Mouse (Mus musculus): ENCODE results near the gene Dclre1b. TPM values are rescaled to one million over a fixed set of nuclear protein-coding genes. Genes with fewer than 3 reads are reported as not detected.
A peak's percentile ranks its signal among the peaks of the same experiment; 100 is the strongest.

Dclre1b gene
- 19.1 and 21.1 TPM in 2 replicates for polyA plus RNA-seq (2015; fragmentation: Nextera tagmentation; extraction: Ambion mirVana)

DNA sequence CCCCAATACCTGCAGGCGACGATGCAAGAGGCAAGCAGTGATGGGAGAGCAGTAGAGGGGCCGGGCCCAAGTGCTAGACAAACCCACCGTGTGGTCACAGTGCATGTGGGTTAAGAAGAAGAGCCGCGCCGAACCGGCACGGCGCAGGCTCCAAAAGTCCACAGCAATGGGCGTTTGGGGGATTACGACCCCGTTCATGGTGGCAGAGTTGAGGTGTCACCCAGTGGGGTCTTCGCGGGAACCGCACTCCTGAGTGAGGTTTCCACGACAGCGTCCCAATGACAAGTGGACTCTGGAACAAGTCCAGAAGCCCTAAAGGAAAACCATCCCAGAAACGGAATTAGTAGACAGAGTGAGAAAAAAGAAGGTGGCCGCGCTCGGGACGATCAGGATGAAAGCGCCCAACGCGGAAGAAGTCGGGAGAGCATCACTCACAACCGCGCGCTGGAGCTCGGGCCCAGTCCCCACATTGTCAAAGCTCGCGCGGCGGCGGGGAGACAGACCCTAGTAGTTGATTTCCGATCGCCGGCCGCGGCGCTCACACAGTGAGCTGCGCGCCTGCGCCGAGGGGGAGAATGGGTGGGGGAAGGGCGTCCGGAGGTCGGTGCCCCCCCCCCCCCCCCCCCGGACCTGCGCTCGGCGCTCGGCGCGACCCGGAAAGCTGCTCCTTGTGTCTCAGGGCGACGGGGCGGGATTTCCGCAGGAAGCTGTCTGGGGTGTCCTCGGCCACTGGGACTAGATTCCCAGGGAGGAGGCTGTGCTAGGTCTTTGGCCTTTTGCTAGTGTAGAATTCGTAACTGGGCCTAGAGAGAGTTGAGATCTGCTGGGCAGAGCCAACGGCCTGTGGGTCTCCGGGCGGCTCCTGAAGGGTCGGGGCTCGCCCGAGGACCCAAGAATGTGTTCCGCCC lies at the start of gene Dclre1b, which contains the start of the genes Ap4b1 and Gm43064:
Dclre1b (minus strand) TSS at position 554 of the 908 bp plus-strand sequence.
Ap4b1 (plus strand) TSS at position 630 of the 908 bp plus-strand sequence.
Gm43064 (plus strand) TSS at position 683 of the 908 bp plus-strand sequence.
- peak; percentile 98 for ATAC-seq
- under 1% methylated on average over 54 of the region's 70 CpGs for WGBS
- H3K9me3 ChIP-seq (ENCODE audit: control insufficient read depth, low read length) = no peaks in the 10 kb centered on the region
- no peaks in the 10 kb centered on the region for H3K27me3 ChIP-seq (replicated peaks; ENCODE audit: control insufficient read depth, insufficient read depth, low read length)
- peak within 1 kb of the TSS; percentile 86 for H3K9ac ChIP-seq (ENCODE audit: low read depth, low read length)
- H3K4me1 ChIP-seq (ENCODE audit: control insufficient read depth, insufficient read depth, low read length) = peaks cover 7% of the 10 kb centered on the region; the same call in 1 of the 2 replicates
- H3K27ac ChIP-seq (ENCODE audit: low read length) = peak within 1 kb of the TSS; percentile 96
- 0 out of 2 replicates have a peak, but pooled peaks cover 3% of the 10 kb centered on the region for H3K36me3 ChIP-seq (ENCODE audit: control insufficient read depth, insufficient read depth, low read length)
- peak within 1 kb of the TSS; percentile 85 for H3K4me3 ChIP-seq (ENCODE audit: low read length)
- H3K4me2 ChIP-seq (ENCODE audit: low read depth, low read length) = peak within 1 kb of the TSS; percentile 88

DNA sequence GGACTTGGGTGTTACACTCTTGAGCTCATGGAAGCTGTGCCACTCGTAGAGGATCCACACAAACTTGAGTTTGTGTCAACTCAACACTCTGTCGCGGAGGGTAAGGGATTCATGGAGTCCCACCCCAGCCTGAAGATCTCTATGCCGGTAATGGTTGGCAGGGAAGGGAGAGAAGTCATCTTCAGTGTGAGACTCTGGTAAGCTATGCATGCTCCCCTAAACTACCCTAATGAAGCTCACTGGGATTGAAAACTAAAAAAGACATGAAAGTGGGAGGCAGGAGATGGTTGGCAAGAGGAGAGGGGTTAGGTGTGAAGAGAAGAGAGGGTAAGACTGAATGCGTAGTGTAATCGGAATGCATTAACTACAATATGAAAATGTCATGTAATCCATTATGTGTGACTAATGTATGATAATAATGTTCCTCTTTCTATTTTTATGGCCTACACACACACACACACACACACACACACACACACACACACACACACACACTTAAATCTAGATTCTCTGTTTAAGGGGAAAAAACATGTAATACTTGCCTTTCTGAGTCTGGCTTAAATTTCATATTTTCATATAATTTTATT lies 48.8 kb upstream of the Dclre1b start:
- no peak overlapping the region for H3K27ac ChIP-seq (ENCODE audit: low read length)
- no peaks in the 10 kb centered on the region for H3K27me3 ChIP-seq (replicated peaks; ENCODE audit: control insufficient read depth, insufficient read depth, low read length)
- H3K4me1 ChIP-seq (ENCODE audit: control insufficient read depth, insufficient read depth, low read length) = no peaks in the 10 kb centered on the region
- no peak overlapping the region for H3K9ac ChIP-seq (ENCODE audit: low read depth, low read length)
- no peaks in the 10 kb centered on the region for H3K36me3 ChIP-seq (ENCODE audit: control insufficient read depth, insufficient read depth, low read length)
- no peaks in the 10 kb centered on the region for H3K9me3 ChIP-seq (ENCODE audit: control insufficient read depth, low read length)
- WGBS = 90% methylated on average over 6 of the region's 6 CpGs
- no peak for ATAC-seq
- H3K4me3 ChIP-seq (ENCODE audit: low read length) = no peak overlapping the region
- no peak overlapping the region for H3K4me2 ChIP-seq (ENCODE audit: low read depth, low read length)

DNA sequence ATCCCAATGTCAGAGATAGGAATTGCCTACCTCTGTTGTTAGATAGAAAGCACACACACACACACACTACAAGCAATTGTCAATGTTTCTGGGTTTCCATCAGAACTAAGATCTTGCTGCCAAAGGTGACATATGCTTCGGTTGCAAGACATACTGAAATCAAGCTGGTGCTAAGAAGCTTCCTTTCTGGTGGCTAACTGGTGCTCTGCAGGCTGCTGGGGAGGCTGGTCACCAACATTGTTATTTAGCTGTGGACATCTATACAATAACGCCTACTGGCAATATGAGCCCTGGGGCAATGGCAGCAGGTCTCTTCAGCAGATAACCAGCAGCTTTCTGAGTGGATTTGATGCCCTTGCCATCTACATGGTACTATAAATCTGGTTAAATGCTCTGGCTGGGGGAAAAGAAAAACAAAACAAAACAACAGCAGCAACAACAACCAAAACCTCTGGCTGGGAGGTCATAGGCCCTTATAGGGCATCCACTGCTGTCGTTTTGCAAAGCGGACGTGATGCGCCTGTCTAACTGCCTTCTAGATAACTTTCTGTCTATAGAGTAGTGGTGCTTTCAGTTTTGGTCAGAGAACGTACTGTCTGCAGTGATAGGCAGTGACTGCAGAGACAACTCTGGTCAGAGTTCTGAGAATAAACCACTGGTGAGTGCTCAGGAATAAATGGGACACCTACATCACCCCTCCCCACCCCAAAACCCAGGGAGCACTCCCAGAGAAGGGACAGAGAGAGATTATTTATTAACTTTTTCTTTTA lies 48.0 kb upstream of the Dclre1b start:
- H3K9ac ChIP-seq (ENCODE audit: low read depth, low read length) = no peak overlapping the region

DNA sequence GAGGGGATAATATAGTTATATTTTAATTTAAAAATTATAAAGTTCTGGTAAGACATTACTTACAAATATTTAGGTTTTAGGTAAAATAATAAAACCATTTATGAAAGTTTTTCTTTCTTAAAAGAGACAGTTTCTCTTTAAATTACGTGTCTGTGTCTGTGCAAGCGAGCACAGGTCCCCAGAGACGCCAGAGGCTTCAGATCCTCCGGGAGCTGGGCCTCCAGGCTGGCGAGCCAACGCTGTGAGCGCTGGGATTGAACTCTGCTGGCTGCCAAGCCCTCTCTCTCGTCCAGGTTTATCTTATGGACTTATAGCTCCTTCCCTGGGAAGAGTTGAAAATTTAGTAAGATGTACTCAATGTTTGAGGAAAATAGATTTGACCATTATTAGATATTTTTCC lies 44.6 kb upstream of the Dclre1b start:
- 51% methylated on average over 8 of the region's 8 CpGs for WGBS
- H3K4me1 ChIP-seq (ENCODE audit: control insufficient read depth, insufficient read depth, low read length) = no peaks in the 10 kb centered on the region
- no peaks in the 10 kb centered on the region for H3K36me3 ChIP-seq (ENCODE audit: control insufficient read depth, insufficient read depth, low read length)
- no peak overlapping the region for H3K4me2 ChIP-seq (ENCODE audit: low read depth, low read length)
- H3K4me3 ChIP-seq (ENCODE audit: low read length) = no peak overlapping the region
- no peak overlapping the region for H3K27ac ChIP-seq (ENCODE audit: low read length)
- no peak for ATAC-seq
- no peaks in the 10 kb centered on the region for H3K9me3 ChIP-seq (ENCODE audit: control insufficient read depth, low read length)
- no peak overlapping the region for H3K9ac ChIP-seq (ENCODE audit: low read depth, low read length)
- H3K27me3 ChIP-seq (replicated peaks; ENCODE audit: control insufficient read depth, insufficient read depth, low read length) = no peaks in the 10 kb centered on the region

More for the DNA sequence above, 48.0 kb upstream of the Dclre1b start:
- no peak overlapping the region for H3K27ac ChIP-seq (ENCODE audit: low read length)
- no peaks in the 10 kb centered on the region for H3K27me3 ChIP-seq (replicated peaks; ENCODE audit: control insufficient read depth, insufficient read depth, low read length)
- 88% methylated on average over 7 of the region's 7 CpGs for WGBS
- no peak for ATAC-seq
- no peaks in the 10 kb centered on the region for H3K36me3 ChIP-seq (ENCODE audit: control insufficient read depth, insufficient read depth, low read length)
- no peaks in the 10 kb centered on the region for H3K4me1 ChIP-seq (ENCODE audit: control insufficient read depth, insufficient read depth, low read length)
- no peak overlapping the region for H3K4me3 ChIP-seq (ENCODE audit: low read length)
- H3K9me3 ChIP-seq (ENCODE audit: control insufficient read depth, low read length) = no peaks in the 10 kb centered on the region
- no peak overlapping the region for H3K4me2 ChIP-seq (ENCODE audit: low read depth, low read length)

DNA sequence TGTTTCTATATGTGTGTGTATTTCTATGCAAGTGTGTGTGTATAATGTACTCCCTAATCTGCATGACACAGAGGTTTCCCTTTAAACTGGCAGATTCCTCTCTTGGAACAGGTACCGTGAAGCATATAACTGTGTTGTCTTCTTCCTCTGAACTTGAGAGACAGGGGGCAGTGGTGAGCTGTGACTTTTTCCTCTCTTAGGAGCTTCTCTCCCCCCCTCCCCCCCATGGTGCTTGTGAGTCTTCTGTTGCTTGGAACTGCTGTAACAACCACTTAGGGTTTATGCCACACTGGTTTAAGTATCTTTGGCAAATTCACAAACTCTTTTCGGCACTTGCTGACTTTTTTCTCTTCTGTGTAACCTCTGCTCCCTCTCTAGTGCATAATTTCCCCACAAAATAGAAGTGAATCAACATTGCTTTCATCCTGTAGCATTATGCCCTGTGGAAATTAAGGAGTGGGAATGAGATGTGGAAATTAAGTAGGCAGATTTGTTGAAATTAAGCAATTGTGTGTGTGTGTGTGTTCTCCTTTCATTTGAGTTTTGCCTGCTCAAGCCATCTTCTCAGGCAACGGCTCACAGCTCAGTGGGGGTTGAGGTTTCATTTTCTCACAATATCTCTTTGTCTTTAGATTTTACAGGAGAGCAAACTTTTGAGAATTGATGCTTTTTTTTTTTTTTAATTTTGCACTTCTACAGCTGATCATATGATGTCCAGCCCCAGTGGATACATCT lies 43.5 kb upstream of the Dclre1b start:
- no peak overlapping the region for H3K4me2 ChIP-seq (ENCODE audit: low read depth, low read length)
- no peak overlapping the region for H3K27ac ChIP-seq (ENCODE audit: low read length)
- H3K36me3 ChIP-seq (ENCODE audit: control insufficient read depth, insufficient read depth, low read length) = no peaks in the 10 kb centered on the region
- no peaks in the 10 kb centered on the region for H3K4me1 ChIP-seq (ENCODE audit: control insufficient read depth, insufficient read depth, low read length)
- WGBS = 65% methylated on average over 3 of the region's 3 CpGs
- no peak overlapping the region for H3K9ac ChIP-seq (ENCODE audit: low read depth, low read length)
- no peaks in the 10 kb centered on the region for H3K9me3 ChIP-seq (ENCODE audit: control insufficient read depth, low read length)
- no peak overlapping the region for H3K4me3 ChIP-seq (ENCODE audit: low read length)
- no peaks in the 10 kb centered on the region for H3K27me3 ChIP-seq (replicated peaks; ENCODE audit: control insufficient read depth, insufficient read depth, low read length)
- no peak for ATAC-seq

DNA sequence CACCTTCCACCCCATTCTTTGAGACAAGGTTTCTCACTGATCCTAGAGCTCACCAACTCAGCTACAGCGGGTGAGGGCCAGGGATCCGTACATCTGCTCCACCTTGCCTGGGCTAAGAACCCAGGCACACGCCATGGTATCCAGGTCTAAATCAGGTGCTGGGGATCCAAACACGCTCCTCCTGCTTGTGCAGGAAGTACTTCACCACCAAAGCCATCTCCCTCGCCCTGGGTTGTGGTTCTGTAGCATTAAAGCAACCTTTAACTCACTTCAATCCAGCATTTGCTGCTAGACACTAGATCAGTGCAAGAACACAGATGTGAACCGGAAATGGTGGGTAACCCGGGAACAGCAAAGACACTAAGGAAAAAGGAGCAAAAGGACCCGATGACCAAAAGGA lies 42.6 kb upstream of the Dclre1b start:
- no peak overlapping the region for H3K9ac ChIP-seq (ENCODE audit: low read depth, low read length)
- H3K9me3 ChIP-seq (ENCODE audit: control insufficient read depth, low read length) = no peaks in the 10 kb centered on the region
- no peaks in the 10 kb centered on the region for H3K36me3 ChIP-seq (ENCODE audit: control insufficient read depth, insufficient read depth, low read length)
- H3K4me1 ChIP-seq (ENCODE audit: control insufficient read depth, insufficient read depth, low read length) = no peaks in the 10 kb centered on the region
- H3K27me3 ChIP-seq (replicated peaks; ENCODE audit: control insufficient read depth, insufficient read depth, low read length) = no peaks in the 10 kb centered on the region
- no peak for ATAC-seq
- 92% methylated on average over 8 of the region's 8 CpGs for WGBS
- no peak overlapping the region for H3K4me2 ChIP-seq (ENCODE audit: low read depth, low read length)
- no peak overlapping the region for H3K27ac ChIP-seq (ENCODE audit: low read length)
- no peak overlapping the region for H3K4me3 ChIP-seq (ENCODE audit: low read length)

DNA sequence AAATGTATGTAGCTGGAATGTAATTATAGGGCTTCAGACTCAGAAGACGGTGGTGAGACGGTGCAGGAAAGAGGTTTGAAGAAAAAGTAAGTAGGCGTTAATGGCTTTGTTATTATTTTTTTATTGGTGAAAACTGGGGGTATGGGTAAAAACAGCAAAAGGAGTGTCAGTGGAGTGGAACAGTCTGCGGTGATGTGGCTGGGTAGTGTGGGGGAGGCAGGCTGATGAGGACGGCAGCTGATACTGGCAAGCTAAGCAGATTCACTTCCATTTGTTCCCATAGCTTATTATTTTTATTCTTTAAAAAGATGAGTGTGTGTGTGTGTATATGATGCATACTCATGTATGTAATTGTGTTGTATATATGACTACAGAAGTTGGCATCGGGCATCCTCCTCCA lies 42.2 kb upstream of the Dclre1b start:
- H3K27me3 ChIP-seq (replicated peaks; ENCODE audit: control insufficient read depth, insufficient read depth, low read length) = no peaks in the 10 kb centered on the region
- H3K9ac ChIP-seq (ENCODE audit: low read depth, low read length) = no peak overlapping the region
- H3K4me3 ChIP-seq (ENCODE audit: low read length) = no peak overlapping the region
- H3K4me2 ChIP-seq (ENCODE audit: low read depth, low read length) = no peak overlapping the region
- no peaks in the 10 kb centered on the region for H3K4me1 ChIP-seq (ENCODE audit: control insufficient read depth, insufficient read depth, low read length)
- ATAC-seq = no peak
- WGBS = 90% methylated on average over 6 of the region's 6 CpGs
- no peaks in the 10 kb centered on the region for H3K36me3 ChIP-seq (ENCODE audit: control insufficient read depth, insufficient read depth, low read length)
- H3K9me3 ChIP-seq (ENCODE audit: control insufficient read depth, low read length) = no peaks in the 10 kb centered on the region
- H3K27ac ChIP-seq (ENCODE audit: low read length) = no peak overlapping the region

DNA sequence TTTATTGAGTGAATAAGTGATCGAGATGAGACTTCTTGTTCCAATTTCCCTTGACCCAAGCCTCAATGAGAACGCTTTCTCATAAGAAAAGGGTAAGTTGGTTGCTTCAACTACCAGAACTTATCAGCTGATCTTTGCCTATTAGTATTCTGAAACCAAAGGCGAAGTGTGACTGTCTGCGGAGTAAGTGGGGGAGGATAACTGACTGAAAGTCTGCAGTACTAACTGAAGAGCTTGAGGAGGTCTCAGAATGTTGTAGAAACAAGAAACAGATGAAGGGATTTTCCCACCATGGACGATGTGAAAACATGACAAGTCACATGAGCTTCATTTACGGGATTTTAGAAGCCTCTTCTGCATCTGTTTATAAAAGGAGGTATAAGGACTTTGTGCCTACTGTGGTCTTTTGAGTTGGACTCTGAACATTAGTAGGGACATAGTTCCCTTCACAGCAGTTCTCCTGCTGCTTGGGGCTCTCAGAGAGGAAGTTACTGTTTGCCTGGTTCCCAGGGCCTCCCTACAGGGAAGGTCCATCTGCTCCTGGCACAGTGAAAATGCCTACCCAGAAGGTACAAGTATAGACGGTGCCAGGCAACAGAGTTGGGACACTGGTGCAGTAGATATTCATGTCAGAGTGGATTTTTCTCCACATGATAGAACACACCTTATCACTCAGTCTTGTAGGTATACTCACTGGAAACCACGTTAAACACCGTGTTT lies 41.6 kb upstream of the Dclre1b start:
- H3K4me1 ChIP-seq (ENCODE audit: control insufficient read depth, insufficient read depth, low read length) = no peaks in the 10 kb centered on the region
- 74% methylated on average over 9 of the region's 9 CpGs for WGBS
- H3K27me3 ChIP-seq (replicated peaks; ENCODE audit: control insufficient read depth, insufficient read depth, low read length) = no peaks in the 10 kb centered on the region
- H3K9me3 ChIP-seq (ENCODE audit: control insufficient read depth, low read length) = no peaks in the 10 kb centered on the region
- H3K27ac ChIP-seq (ENCODE audit: low read length) = no peak overlapping the region
- H3K4me2 ChIP-seq (ENCODE audit: low read depth, low read length) = no peak overlapping the region
- no peak overlapping the region for H3K9ac ChIP-seq (ENCODE audit: low read depth, low read length)
- peak; percentile 82 for ATAC-seq
- no peaks in the 10 kb centered on the region for H3K36me3 ChIP-seq (ENCODE audit: control insufficient read depth, insufficient read depth, low read length)
- no peak overlapping the region for H3K4me3 ChIP-seq (ENCODE audit: low read length)

Data from intestine, embryonic 16.5 days (tissue).